Mouse (Mus musculus): ENCODE measurements at regions not wholly inside any gene's neighbourhood (a gene's known extent, or its start where the extent isn't known, plus 50 kb on each side); places are given as distances from the start of the nearest gene placed in this dataset.

DNA sequence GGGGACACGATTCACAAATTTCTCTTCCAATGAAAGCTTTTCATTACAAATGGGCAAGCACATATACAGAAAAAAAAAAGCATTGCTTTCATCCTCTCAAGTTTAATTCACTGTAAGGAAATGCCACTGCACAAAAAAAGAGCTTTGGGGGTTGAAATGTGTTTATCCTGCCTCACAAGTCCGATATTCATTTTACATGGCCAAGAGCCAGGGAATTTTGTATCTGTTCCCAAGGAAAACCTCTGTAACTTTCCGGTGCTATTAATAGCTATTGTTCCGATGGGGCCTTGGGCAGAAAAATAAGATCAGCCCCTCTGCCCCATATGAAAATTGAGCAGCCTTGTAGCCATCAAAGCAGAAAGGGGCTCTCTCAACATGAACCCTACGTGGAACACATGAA lies 465.9 kb upstream of the Mki67 start:
- TF ChIP-seq POLR2A (IDR thresholded peaks at IDR 0.05; ENCODE audit: borderline replicate concordance, extremely low read depth, low read depth, low read length) (no peak), CTCF (IDR thresholded peaks at IDR 0.05; ENCODE audit: insufficient read depth, low read length) (no peak)

All from lung, adult 2 months (tissue).